In the genomic region with DNA sequence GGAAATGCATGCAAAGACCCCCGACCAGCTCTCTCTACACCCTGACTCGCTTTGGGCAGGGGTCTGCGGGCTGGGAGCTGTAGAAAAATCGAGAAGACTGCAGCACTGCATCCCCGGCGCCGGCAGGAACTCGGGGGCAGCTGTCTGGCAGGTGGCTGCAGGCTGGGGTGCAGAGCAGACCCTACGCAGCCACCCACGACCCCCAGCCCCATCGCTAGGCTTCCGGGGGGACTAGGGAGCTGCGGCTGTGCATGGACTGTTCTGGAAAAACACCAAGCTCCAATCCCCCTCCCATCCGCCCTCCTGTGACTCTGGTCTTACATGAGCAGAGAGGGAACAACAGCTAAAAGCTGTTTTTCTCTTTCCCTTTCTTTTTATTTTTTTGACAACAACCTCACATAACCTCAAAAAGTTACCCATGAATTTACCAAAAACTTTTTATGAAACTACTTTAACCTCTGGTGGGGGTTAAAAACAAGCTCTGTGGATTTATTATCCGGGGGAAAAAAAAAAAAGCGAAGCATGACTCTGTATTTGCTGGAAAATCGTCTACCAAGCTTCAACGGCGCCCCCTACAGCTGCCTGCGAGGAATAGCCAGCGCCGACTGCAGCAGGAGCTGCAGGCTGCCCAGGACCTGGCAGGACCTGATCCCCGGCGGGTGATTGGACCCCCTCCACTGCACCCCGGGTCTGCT, we compare ENCODE assay signal across 8 mouse cellular contexts. TPM values are rescaled to one million over a fixed set of nuclear protein-coding genes. Genes with fewer than 3 reads are reported as not detected.
DNase-seq lines count a peak whose midpoint lies in the region; ATAC-seq lines count a peak whose summit lies in the region.

No protein-coding gene starts in this region.

- H3K4me1 ChIP-seq in hindbrain, embryonic 11.5 days (replicated peaks; ENCODE audit: control insufficient read depth, insufficient read depth, low read length): 0 out of 2 replicates have a peak, but pooled peaks cover 3% of the 10 kb centered on the region

- 1% methylated on average over 25 of the region's 25 CpGs for WGBS in hindbrain, embryonic 11.5 days

- H3K4me3 ChIP-seq in hindbrain, embryonic 11.5 days (ENCODE audit: low read depth, low read length): peak overlapping the region; percentile 31

- peaks cover 10% of the 10 kb centered on the region; the same call in 1 of the 2 replicates for H3K27me3 ChIP-seq in hindbrain, embryonic 11.5 days (ENCODE audit: control insufficient read depth, insufficient read depth, low read length)

- no peaks in the 10 kb centered on the region for H3K9me3 ChIP-seq in hindbrain, embryonic 11.5 days (ENCODE audit: control insufficient read depth, low read length)

- peak; percentile 91 for ATAC-seq in hindbrain, embryonic 11.5 days (ENCODE audit: low FRiP score)

- H3K36me3 ChIP-seq in hindbrain, embryonic 11.5 days (ENCODE audit: control insufficient read depth, insufficient read depth, low read length): no peaks in the 10 kb centered on the region

- H3K9ac ChIP-seq in hindbrain, embryonic 11.5 days (ENCODE audit: low read depth, low read length): peak overlapping the region; percentile 54

- peak overlapping the region; percentile 61 for H3K4me2 ChIP-seq in hindbrain, embryonic 11.5 days (replicated peaks; ENCODE audit: low read depth, low read length)

- H3K27ac ChIP-seq in hindbrain, embryonic 11.5 days (ENCODE audit: low read depth, low read length): no peak overlapping the region

- DNase-seq in Muller cell, postnatal 12 days (ENCODE audit: inconsistent ontology term): peak; percentile 82
- peak; percentile 70 for DNase-seq in cerebellum, adult 9-11 months
- peak; percentile 71 to 96 for DNase-seq in frontal cortex, adult 2 months (ENCODE audit: extremely low spot score in 1 of 2, low spot score in 1 of 2)
- peak; percentile 96 for DNase-seq in hindbrain, embryonic 11.5 days (ENCODE audit: low spot score)
- DNase-seq in layer of hippocampus, postnatal 10 days (ENCODE audit: low spot score in 2 of 2): peak; percentile 96
- DNase-seq in lung, postnatal 10 days: peak; percentile 93
- DNase-seq in ovary, postnatal 14 days (ENCODE audit: low spot score): peak; percentile 83
- DNase-seq in thymus, postnatal 10 days (ENCODE audit: low spot score in 2 of 2): peak; percentile 66 to 90

RNA-seq across cellular contexts. Expression of a gene that starts 30.4 kb away (rescaled TPM):
- polyA plus RNA-seq in frontal cortex, adult 2 months (2012; rRNA removed): 6.2 and 7.0 TPM in 2 replicates
- polyA plus RNA-seq in hindbrain, embryonic 11.5 days (2014; fragmentation: Nextera tagmentation; extraction: Ambion mirVana): not detected in 2 replicates
- total RNA-seq in layer of hippocampus, postnatal 10 days (2021): 1 to 10 TPM; 3.8 TPM
